Mouse (Mus musculus) cortical plate, adult 2 months (tissue): ENCODE results near the gene Ccdc92b.

Experiments used
- CTCF ChIP-seq: fragments of 200-500 bp; IDR thresholded peaks from 2 replicates; pipeline ENCODE4 v1.5.1; 2011; ENCODE audit warnings: mild to moderate bottlenecking, control low read depth, low read length; ENCODE audit not compliant: insufficient read depth; ENCODE audit errors: extremely low read depth
- POLR2A ChIP-seq: fragments of 200-500 bp; IDR thresholded peaks from 2 replicates; pipeline ENCODE4 v1.6.1; 2011; ENCODE audit warnings: mild to moderate bottlenecking, low read length, control low read depth; ENCODE audit not compliant: insufficient read depth; ENCODE audit errors: extremely low read depth

- TF ChIP-seq CTCF (no peak), POLR2A (no peak)
Observed at GRCm38 (mm10) chr11:74652791-74653191, 33.4 kb downstream of the Ccdc92b start.
